Mouse (Mus musculus) lung, postnatal 36 days (tissue): Measurements from ENCODE around the gene Map3k9.

Experiments used
- DNase-seq: peaks from one replicate; pipeline ENCODE4 v3.0.0; 2022; ENCODE audit warnings: mixed read lengths

The Map3k9 gene

GRCm38 (mm10) chr12:81698011-81698410 lies 83.0 kb downstream of the Map3k9 start:
- DNase-seq: peak; percentile 86

DNA sequence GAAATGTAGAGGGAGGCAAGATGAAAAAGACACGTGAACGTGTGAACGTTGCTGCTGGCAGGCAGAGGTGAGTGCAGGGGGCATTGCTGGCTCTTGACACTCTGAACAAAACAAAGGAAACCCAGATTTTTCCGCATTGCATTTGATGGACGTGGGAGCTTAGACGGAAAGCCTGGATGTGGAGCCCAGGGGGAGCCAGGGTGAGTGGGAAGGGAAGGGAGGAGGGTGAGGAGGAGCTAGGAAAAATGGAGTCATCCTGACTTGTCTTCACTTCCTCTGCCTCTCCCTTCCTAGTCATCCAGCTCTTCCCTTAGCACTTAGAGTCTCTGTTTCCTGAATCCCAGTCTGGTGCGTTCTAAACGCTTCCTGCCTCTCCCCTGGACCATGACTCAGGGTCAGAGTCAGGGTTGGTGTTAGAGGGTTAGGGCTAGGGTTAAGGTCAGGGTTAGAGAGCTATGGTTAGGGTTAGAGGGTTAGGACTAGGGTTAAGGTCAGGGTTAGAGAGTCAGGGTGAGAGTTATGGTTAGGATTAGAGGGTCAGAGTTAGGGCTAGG lies 89.7 kb downstream of the Map3k9 start:
- no peak for DNase-seq

- DNase-seq: peak; percentile 44
Measured at GRCm38 (mm10) chr12:81690751-81691150, 90.2 kb downstream of the Map3k9 start.

GRCm38 (mm10) chr12:81690111-81690510 lies 90.9 kb downstream of the Map3k9 start:
- DNase-seq: no peak

- no peak for DNase-seq
Measured at GRCm38 (mm10) chr12:81689505-81690056, 91.4 kb downstream of the Map3k9 start.

GRCm38 (mm10) chr12:81688537-81688936 lies 92.4 kb downstream of the Map3k9 start:
- DNase-seq: peak; percentile 43

GRCm38 (mm10) chr12:81687873-81688272 lies 93.1 kb downstream of the Map3k9 start:
- DNase-seq: no peak

- no peak for DNase-seq
Measured at GRCm38 (mm10) chr12:81686406-81687117, 94.4 kb downstream of the Map3k9 start.

DNA sequence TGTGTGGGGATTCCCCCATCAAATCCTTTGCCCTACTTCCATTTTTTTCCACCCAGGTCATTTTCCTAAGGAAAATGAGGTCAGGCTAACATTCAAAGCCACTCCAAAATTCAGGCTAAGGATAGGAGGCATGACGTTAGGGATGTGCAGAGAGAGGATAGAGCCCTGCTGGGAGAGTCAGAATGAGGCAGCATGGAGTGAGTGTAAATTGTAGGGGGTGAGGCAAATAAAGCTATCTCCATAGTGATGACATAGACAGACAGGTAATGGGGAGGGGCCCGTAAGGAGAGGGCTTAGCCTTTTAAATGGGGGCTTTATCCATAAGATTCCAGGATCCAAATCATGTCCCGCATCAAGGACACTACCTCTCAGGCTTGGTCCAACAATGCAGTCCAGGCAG lies 95.0 kb downstream of the Map3k9 start:
- DNase-seq: no peak

- DNase-seq: no peak
Measured at GRCm38 (mm10) chr12:81684096-81684495, 96.9 kb downstream of the Map3k9 start.

- no peak for DNase-seq
Measured at GRCm38 (mm10) chr12:81683395-81683794, 97.6 kb downstream of the Map3k9 start.

GRCm38 (mm10) chr12:81679807-81680529 lies 101.0 kb downstream of the Map3k9 start:
- DNase-seq: no peak

DNA sequence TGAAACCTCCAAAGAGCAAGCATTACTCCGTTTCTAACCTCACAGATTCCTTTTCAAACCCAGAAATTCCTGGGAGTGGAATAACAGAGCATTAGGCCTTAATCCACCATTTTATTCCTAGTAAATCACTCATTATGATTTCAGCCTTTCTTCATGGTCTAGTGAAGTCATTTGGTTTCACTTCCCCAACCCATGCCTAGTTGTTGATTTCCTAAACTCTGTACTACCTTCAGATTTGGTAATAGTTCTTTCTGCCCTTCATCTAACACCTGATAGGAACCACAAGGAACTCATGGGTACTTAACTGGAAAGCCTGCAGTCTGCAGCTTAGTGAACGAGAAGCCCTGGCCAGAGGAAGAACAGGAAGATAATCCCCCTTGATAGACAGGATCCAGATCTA lies 105.4 kb downstream of the Map3k9 start:
- DNase-seq: no peak
